Mouse (Mus musculus) mouse embryonic stem cell (cell line): ENCODE results near the gene Vdr.

Experiments
- in situ Hi-C, 2 experiments: fragments of 300-500 bp; cut with MboI; formaldehyde crosslinking; loops; 1 replicate in 1 of 2; 3 replicates in 1 of 2; pipeline ENCODE4 v1.14.3; 2019 to 2020; ENCODE audit warnings: low sequenced_read_pairs in 2 of 2, low pct_unique_long_range_greater_than_20kb in 1 of 2, mixed read lengths in 1 of 2; ENCODE audit not compliant: unreplicated experiment in 1 of 2

Vdr gene

GRCm38 (mm10) chr15:97863494-97863881, 46.9 kb downstream of the Vdr start:
- in situ Hi-C loops, result loop anchor here in 1 of 2 experiments (25.0 kb wide), 1 partner anchor 299 kb away; the partner anchor contains the start of genes Asb8 and Ccdc184

- in situ Hi-C loops, result loop anchor here in 1 of 2 experiments (25.0 kb wide), 1 partner anchor 299 kb away; the partner anchor contains the start of genes Asb8 and Ccdc184
Observed at GRCm38 (mm10) chr15:97862881-97863493, 47.4 kb downstream of the Vdr start.

- in situ Hi-C loops, result loop anchor here in 1 of 2 experiments (25.0 kb wide), 1 partner anchor 302 kb away; the partner anchor contains the start of genes Asb8 and Ccdc184
Observed at GRCm38 (mm10) chr15:97860353-97860752, 50.1 kb downstream of the Vdr start.

GRCm38 (mm10) chr15:97858431-97858830, 52.0 kb downstream of the Vdr start:
- in situ Hi-C loops, result loop anchor here in 1 of 2 experiments (25.0 kb wide), 1 partner anchor 304 kb away; the partner anchor contains the start of genes Asb8 and Ccdc184

GRCm38 (mm10) chr15:97854551-97854950, 55.9 kb downstream of the Vdr start:
- in situ Hi-C loops, result loop anchor here in 1 of 2 experiments (5.0 to 25.0 kb wide), 2 partner anchors 137 to 308 kb away; partner anchors contain the start of genes Asb8 and Ccdc184

- in situ Hi-C loops, result loop anchor here in 1 of 2 experiments (5.0 to 25.0 kb wide), 2 partner anchors 137 to 308 kb away; partner anchors contain the start of genes Asb8 and Ccdc184
Observed at GRCm38 (mm10) chr15:97854059-97854458, 56.4 kb downstream of the Vdr start.

GRCm38 (mm10) chr15:97852291-97852690, 58.1 kb downstream of the Vdr start:
- in situ Hi-C loops, result loop anchor here in 1 of 2 experiments (5.0 to 25.0 kb wide), 2 partner anchors 135 to 310 kb away; partner anchors contain the start of genes Asb8 and Ccdc184

GRCm38 (mm10) chr15:97851011-97851410, 59.4 kb downstream of the Vdr start:
- in situ Hi-C loops, result loop anchor here in 1 of 2 experiments (5.0 to 25.0 kb wide), 2 partner anchors 134 to 311 kb away; partner anchors contain the start of genes Asb8 and Ccdc184

GRCm38 (mm10) chr15:97850441-97850840, 60.0 kb downstream of the Vdr start:
- in situ Hi-C loops, result loop anchor here in 1 of 2 experiments (5.0 to 25.0 kb wide), 2 partner anchors 133 to 312 kb away; partner anchors contain the start of genes Asb8 and Ccdc184

- in situ Hi-C loops, result no loop called here
Observed at GRCm38 (mm10) chr15:97849116-97849911, 61.1 kb downstream of the Vdr start.

GRCm38 (mm10) chr15:97847866-97848265, 62.6 kb downstream of the Vdr start:
- in situ Hi-C loops, result no loop called here

- in situ Hi-C loops, result no loop called here
Observed at GRCm38 (mm10) chr15:97847285-97847684, 63.1 kb downstream of the Vdr start.

- in situ Hi-C loops, result no loop called here
Observed at GRCm38 (mm10) chr15:97846121-97846882, 64.1 kb downstream of the Vdr start.

GRCm38 (mm10) chr15:97844037-97845034, 66.1 kb downstream of the Vdr start, which contains the start of gene Hdac7:
Hdac7 (minus strand) TSS chr15:97844502.
- in situ Hi-C loops, result no loop called here

- in situ Hi-C loops, result no loop called here
Observed at GRCm38 (mm10) chr15:97843247-97843651, 67.2 kb downstream of the Vdr start.

GRCm38 (mm10) chr15:97842058-97842457, 68.4 kb downstream of the Vdr start:
- in situ Hi-C loops, result no loop called here

- in situ Hi-C loops, result no loop called here
Observed at GRCm38 (mm10) chr15:97841383-97841782, 69.0 kb downstream of the Vdr start.
